Mouse (Mus musculus) stomach, postnatal 0 days (tissue): ENCODE data around the gene Foxp1.

Experiments used
- CTCF ChIP-seq: IDR thresholded peaks from 2 replicates; pipeline ENCODE4 v1.5.1; 2016; ENCODE audit warnings: antibody characterized with exemption, low read depth, mild to moderate bottlenecking, moderate library complexity
- EP300 ChIP-seq: optimal IDR thresholded peaks from 2 replicates; pipeline ENCODE3; 2016; ENCODE audit warnings: antibody characterized with exemption

DNA sequence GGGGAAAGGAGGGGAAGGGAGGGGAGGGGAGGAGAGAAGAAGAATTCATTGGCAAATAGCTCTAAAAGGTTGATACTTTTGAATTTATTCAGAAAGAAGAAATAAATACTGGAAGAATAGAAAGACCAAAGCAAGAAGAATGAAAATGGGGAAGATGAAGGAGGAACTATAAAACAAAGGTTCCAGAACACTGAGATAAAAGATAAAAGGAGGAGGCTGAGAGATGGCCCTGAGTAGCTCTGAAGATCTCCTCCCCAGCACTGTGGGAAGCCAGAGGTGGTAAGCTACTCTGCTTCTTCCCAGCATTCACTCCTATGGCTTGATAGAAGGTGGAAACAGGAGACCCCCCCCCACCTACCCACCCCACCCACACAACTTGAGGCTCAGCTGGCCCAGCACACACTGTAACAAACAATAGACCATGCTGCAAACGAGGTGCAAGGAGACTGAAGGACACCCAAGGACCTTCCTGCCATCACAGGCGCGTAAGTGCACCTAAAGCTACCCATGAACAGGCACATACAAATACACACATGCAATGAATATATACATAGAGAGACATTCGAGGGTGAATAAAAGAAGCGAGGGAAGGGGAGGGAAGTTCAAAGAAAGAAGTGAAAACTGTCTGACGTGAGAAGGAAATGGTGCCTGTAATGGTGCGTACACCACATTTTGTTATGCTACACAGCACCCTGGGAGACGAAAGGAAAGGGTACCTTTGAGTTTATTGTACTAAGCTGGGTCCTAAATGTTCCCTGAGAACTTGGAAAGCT, 200.2 kb downstream of the Foxp1 start:
- TF ChIP-seq CTCF (no peak), EP300 (no peak)
